Mouse (Mus musculus) adrenal gland, postnatal 4 days (tissue): Measurements from ENCODE around the gene Tctn1. TPM values are rescaled to one million over a fixed set of nuclear protein-coding genes. Genes with fewer than 3 reads are reported as not detected.

Experiments used
- DNase-seq, 2 experiments: peaks; one replicate each; pipeline ENCODE4 v3.0.0; 2021 to 2022; ENCODE audit warnings: low spot score in 2 of 2, mixed read lengths in 2 of 2
- total RNA-seq, 2 experiments: library from RNA; stranded (reverse); gene quantifications; 2 replicates each; pipeline ENCODE4 v1.2.3; 2021

The Tctn1 gene
- total RNA-seq, 2 experiments from 2014 or later: 23.4 to 24.3 TPM

DNA sequence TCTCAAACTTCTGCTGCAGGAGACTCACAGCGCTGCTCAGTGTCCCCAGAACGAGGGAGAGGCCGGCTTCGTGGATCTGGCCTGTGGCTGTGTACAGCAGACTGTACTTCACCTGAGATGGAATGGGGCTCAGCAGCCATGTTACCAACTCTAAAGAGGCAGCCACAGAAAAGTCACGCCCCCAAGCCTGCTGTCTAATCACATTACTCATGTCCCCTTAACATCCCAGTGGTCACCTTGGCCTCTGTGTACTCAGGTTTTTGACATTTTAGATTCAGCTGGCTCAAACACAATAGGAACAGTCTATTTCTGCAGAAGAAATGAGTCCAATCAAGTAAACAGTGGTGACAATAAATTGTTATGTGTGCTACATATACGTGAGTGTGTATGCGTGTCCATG is 16.3 kb downstream of the Tctn1 start:
- no peak for DNase-seq

DNA sequence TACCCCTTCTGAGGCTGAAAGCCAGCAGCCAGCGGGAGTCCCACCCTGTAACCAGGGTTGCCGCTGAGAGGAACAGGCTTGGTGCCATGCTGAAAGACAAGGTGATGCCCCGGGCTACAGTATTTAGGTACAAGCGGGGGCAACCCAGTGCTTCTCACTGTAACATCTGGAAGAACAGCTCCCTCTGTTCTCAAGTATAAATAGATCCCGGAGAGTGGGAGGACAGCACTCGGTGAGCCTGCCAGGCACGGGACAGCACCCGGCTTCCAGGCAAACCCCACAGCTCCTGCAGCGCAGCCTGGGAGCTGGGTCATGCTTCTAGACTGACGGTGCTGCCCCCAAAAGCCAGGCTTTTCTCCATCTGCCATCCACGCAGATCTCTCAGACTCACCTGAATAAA is 16.7 kb downstream of the Tctn1 start:
- DNase-seq: no peak

DNA sequence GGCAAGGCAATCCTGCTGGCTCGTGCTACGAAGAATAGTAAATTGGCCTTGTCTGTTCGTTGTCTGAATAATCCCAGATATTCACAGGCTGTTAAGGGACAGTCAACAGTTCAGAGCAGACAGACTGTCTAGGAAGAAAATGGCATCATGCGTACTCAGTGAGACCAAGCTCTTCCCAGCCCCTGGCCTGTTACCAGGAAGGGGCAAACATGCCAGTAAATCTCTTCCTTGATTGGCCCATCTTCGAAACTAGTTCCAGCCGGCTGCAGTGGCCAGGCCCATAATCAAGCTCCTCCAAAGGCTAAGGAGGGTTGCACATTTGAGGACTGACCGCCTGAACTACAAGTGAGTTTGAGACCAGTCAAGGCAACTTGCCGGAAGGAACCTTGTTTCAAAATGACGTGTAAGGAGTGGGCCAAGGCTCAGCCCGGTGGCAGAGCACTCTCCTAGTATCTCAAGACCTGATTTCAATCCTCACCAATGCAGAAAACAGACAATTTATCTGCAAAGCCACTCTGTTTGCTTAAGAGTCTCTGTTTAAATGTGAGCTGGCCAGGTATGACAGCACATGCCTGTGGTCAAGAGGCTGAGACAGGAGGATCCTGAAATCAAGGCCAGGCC is 17.6 kb downstream of the Tctn1 start:
- DNase-seq: no peak

DNA sequence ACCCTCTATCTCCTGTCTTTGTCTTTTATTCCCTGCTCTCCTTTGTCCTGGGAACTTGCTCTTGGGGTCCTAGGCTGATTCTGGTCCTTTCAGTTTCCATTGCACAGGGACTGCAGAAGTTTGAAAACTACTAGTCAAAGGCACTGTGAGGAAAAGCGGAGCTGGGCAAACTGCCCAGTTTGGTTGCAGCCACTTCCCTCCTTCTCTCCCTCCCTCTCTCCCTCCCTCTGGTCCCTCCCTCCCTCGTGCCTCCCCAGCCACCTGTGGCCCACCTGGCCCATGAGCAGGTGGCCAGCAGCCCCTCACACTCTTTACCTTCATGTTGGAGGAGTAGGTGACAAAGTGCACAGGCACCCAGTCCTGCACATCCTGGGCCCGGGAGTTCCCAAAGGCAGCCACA is 19.1 kb downstream of the Tctn1 start:
- no peak for DNase-seq

DNA sequence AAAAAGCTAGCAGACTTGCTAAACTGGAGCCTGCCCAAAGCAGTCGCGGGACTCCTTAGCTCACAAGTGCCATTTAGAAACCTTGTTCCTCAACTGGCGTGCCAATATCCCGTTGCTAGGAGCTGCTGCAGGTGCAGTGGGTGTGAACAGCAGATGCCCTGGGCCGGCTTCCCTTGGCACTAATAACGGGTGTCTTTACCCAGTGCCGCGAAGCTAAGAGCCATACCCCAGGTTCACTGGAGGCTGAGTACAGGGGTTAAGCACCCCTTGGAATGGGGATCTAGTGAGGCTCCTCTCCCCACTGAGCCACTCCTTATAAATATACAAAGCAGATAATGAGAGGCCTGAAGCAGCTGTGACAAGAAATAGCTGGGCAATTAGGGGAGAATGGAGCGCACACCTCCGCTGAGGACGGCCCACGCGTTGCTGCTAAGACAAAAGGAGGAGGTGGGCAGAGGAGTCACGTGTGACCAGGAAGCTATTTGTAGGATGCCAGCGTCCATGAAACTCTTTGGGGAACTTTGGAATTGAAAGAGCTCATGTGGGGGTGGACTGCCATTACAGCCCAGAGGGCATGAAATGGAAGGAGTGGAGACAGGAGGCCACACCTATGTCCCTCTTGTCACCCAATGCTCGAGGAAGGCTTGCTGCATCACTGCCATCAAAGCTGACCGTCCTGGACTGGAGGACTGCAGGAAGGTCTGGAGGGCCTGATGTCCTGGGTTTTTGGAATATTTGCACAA is 20.3 kb downstream of the Tctn1 start:
- no peak for DNase-seq

DNA sequence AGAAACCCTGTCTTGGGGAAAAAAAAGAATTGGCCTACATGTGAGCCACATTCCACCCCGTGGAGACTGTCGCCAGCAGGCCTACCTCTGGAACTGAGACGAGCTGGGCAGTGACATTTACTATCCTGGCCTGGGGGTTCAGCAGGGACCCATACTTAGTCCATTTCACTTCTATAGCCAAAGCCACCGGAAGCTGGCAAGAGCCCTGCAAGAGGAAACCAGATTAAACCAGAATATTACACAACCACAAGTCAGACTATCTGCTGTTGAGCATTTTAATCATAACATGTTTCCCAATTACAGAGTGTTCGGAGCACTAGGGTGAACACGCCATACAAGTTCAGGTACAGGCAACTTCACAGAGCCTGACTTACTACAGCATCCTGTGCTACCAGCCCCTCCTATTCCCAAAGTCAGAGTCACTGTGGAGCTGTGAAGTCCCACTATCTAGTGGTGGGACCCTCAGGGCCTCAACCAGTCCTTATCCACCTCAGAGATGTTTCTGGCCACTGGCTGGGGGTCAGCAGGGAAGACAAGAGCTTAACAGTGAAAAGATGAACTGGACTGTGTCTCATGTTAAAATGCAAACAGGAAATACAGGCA is 21.6 kb downstream of the Tctn1 start:
- no peak for DNase-seq

DNA sequence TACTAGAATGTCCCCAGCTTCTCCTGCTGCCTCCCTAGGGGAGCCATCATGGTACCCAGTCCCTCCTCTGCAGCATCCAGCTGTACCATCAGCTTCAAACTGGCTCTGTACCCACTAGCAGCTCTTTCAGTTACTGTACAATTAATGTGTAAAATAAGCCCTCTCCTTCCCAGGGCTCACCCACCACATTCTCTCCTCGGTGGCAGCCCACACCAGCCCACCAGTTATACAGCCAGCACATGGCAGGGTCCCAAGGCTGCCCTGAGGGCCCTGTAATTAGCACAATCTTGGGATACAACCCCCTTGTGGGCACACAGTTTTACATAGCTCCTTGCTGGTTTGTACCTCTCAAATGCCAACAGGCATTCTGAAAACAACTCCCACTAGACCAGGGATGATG is 23.3 kb downstream of the Tctn1 start:
- no peak for DNase-seq

DNA sequence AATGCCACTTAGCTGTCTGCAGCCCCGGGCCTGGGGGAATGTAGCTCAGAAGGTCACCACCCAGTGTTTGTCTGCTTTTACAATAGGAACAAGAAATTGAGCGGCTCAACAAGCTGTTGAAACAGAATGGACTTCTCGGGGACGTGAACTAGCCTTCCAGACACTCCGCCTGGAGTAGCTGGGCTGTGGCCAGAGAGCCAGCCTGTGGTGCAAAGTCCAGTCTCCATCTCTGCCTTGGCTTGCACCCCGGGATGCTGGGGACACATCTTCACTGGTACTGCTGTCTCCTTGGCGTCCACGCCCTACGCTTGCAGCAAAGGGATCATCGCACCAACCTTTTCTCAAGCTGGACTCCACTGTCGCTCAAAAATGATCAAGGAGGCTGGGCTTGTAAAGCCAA is 23.7 kb downstream of the Tctn1 start:
- no peak for DNase-seq

DNA sequence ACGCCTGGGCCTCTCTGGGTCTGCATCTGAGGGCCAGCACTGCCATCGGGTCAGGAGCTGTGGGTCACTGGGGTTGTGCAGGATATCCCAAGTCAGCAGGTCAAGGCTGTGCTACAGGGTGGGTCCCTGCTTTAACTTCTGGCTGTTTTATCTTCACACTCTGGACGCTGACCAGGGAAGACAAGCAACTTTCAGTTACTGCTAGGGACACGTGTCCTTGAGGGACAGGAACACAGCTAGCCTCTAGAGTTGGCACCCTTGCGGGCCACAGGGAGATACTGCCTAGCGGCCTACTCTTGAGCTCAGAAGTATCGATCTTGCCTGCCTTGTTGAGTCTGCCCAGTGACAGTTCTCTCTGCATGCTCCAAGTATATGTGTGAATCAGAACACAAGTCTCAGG is 24.6 kb downstream of the Tctn1 start:
- no peak for DNase-seq

DNA sequence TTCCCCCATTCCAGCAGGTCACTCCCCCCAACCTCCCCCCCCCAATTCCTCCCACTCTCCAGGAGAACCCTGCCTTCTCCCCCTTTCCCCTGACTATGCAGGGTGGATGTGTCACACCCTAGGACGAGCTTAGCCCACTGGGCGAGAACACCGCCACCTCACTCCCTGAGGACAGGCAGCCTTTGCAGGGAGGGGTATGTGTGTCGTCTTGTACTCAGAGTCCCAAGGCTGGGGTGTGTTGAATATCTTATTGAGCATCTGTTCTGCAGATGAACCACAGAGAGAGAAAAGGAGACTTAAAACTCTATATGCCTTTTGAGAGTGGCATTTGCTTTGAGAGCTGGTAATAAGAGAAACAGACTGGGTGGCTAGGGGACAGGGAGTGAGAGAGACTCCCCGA is 27.1 kb downstream of the Tctn1 start:
- no peak for DNase-seq

DNA sequence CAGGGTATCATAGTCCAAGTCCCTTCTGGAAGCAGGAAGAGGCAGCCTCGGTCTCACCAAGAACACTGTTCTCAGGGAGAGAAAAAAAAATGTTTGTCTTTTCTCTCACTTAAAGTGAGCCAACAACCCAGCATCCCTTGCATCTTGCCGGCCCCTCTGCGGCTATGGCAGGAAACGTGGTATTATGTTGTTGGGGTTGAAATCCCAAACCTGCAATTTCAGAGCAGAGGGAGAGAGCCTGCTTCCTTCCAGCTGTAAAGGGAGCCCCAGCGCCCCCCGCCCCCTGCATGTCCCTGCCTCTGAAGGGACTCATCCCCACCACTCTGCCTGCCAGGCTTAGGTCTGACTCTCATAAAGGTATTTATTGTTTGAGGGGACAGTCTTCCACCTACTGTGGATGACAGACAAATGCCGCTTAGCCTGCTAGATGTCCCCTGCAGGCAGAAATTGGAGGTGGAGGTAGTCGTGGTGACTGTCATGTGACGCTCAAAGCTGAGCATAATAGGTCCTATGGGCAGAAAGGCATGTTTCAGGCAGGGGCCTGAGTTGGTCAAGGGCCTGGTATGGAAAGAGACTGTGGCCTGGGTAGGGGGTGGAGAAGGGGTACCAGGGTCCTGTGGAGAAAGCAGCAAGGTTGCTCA is 28.9 kb downstream of the Tctn1 start:
- no peak for DNase-seq

DNA sequence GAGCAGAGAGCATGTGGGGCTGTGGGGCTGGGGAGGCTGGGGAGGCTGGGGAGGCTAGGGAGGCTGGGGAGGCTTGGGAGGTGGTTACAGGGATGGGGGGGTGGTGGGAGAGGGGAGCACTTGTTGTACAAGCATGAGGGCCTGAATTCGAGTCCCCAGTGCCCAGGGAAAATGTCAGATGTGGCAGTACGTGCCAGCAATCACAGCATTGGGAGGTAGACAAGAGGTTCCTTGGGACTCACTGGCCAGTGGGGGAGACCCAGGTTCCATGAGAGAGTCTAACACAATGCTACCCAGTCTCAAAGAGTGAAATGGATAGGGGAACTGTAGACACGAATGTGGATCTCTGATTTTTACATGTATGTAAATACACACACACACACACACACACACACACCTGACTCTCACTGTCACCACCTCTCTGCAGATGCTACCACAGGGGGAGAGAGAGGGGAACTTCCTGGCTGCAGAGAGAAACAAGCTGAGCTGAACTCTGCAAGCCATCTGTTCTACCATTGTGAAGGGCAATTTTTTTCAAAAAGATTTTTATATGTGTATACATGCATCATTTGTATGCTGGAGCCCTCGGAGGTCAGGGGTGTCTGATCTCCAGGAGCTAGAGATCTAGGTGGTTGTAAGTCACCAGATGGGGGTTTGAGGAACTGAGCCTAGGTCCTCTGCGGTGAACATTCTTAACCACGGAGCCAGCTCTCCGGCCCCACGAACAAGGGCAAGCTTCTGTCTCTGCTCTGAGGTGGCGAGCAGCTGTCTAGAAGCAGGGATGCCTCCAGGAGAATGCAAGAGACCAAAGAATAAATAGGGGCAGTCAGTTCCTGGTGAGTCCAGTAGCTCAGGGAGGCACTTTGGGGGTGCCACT is 29.7 kb downstream of the Tctn1 start:
- no peak for DNase-seq

DNA sequence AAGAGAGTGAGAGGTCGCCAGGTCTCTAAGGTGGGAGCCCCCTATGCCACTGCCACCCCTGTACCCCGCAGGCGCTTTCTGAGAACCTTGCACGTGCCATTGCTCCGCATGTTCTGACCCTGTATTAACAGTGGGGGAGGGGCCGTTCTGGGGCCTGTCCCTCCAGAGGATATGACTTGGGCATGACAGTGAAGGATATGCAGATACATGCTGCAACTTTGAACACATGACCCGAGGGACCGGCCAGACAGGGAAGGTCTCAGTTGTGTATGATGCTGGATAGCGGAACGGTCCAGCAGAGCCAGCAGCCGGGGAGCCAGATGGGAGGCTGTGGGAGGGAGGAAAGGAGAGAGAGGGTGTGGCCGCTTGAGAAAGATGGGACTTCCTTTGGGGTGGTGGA is 30.6 kb downstream of the Tctn1 start:
- no peak for DNase-seq

DNA sequence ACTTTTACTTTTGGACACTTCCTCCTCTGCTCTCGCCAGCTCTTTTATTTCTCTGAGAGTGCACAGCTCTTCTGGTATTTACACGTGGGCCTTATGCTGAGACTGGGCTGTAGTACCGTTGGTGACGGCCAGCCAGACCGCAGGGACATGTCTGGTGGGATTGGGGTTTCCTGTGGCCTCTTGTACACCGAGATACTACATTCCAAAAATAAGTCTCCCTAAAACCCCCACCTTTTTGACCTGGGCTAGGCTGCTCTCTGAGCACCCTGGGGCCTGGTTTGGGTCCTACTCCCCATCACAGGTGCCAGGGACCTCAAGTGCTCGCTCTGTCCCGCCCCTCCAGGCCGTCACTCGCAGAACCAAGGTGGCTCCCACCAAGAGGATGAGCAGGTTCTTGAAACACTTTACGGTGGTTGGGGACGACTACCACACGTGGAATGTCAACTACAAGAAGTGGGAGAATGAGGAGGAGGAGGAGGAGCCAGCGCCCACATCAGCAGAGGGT is 31.1 kb downstream of the Tctn1 start:
- DNase-seq: no peak

DNA sequence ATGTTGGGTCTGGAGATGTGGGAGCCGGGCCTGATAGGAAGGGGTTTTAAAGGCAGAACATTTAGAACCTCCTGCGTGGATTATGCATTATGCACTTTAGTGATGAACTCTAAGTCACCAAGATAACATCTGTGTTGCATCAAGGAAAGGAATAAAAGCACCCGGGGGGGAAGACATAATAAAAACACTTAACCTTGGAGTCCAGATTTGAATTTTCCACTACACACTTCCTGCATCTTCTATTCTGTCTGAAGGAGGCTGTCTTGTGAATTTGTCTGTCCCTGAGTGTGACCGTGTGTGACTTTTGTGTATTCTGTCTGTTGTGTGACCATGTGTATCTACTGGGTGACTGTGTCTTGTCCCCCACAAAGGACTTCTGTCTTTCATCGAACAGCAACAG is 32.3 kb downstream of the Tctn1 start:
- DNase-seq: no peak

DNA sequence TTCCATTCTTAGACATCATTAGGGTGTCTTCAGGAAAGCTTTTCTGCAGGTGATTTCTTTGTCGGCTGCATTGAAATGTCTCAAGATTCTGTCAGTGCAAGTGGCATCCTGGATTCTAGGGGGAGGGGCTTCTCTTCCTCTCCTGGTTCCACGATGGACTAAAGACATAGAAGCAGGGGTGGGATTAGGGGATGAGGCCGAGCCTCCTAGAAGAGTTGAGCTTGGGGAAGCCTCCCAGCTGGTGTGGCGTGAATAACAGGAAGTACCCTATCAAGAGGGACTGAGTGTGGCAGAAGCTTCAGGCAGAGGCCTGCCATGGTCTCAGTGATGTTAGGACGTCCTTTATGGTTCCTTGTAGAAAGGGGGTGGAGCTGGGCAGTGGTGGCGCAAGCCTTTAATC is 32.8 kb downstream of the Tctn1 start:
- no peak for DNase-seq

DNA sequence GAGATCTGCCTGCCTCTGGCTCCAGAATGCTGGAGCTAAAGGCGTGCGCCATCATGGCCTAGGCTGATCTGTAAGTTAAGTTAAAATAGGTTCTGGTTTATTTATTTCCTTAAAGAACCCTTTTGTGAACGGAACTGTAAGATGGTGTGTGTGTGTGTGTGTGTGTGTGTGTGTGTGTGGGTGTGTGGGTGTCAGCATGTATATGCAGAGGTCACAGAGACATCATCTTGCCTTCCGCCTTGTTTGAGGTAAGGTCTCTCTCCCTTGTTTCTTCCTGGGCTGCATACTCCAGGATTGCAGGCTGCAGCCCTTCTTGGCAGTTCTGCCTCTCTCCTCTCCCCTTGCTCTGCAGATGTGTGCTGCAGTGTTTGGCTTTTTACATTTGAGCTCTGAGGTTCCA is 33.4 kb downstream of the Tctn1 start:
- no peak for DNase-seq

DNA sequence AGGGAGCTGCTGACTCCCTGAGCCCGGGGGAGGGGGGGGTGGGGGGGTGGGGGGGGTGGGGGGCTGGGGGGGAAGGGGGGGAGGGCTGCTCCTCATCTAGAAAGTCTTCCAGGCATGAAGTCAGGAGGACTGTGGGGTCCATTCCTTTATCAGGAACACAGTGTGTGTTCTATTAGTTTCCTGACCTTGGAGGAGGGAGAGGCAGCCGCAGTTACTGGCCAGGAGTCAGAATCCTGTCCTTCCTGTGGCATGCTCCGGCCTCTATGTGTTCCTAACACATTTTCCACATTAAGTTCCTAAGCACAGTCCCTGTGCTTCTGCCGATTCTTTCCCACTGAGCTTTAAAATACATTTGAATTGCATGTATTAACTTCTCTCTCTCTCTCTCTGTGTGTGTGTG is 35.5 kb downstream of the Tctn1 start:
- no peak for DNase-seq

DNA sequence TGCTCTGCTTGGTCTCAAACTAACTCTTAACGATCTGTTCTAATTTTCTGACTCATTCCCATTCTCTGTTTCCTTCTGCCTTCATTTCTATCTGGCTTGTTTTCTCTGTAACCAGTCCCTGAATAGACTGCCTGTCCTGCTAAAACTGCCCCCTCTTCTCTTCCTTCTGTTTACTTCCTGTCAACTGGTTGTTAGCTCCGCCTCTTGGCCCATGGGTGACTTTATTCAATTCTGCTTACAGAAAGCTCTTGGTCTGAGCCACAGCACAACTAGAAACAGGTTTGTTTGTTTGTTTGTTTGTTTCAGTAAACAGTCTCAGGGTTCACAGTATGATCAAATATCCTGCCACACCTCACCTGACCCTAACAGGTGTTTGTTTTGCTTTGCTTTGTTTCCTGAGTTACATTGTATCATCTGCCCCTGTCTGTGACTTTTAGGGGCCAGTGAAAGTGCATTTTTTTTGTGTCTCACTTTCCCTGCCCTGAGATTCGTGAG is 35.9 kb downstream of the Tctn1 start:
- no peak for DNase-seq

DNA sequence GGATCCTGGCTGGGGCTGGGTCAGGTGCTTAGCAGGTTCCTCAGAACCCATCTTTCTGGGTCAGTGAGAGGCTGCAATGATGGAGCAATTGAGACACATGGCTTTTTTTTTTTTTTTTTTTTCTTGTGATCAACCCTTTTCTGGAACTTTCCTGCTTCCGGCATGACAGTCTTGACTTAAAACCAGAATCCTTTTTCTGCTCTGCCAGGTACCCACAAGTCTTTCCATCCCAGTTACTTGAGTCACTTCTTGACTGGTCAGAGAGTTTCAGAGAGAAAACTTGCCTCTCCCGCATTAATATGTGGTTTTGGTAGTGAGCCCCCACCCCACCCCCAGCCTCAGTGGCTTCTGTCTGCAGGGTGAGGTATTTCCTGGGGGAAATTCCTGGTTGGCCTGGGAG is 40.0 kb downstream of the Tctn1 start:
- DNase-seq: no peak

DNA sequence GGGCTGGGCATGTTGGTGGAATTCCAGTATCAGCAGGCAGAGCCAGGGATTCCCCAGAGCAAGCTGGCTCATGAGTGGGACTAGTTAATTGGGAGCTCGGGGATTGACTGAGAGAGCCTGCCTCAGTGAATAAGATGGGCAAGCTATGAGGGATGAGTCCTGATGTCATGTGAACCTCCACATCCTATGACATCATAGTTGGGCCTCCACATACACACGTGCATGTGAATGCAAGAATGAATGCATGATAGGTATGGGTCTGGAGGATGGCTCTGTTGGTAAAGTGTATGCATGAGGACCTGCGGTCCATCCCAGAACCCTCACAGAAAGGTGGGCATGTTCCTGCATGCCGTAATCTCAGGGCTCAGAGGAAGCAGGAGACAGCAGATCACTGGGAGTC is 43.2 kb downstream of the Tctn1 start:
- DNase-seq: no peak
